Mouse (Mus musculus) T-cell, adult 66 days (primary cell): ENCODE results near the gene Taf11. TPM values are rescaled to one million over a fixed set of nuclear protein-coding genes. Genes with fewer than 3 reads are reported as not detected.

Source experiments
- total RNA-seq, 2 experiments: library from RNA; stranded (reverse); gene quantifications; 3 replicates in 1 of 2; 4 replicates in 1 of 2; pipeline ENCODE4 v1.2.4; 2023

Gene Taf11
- total RNA-seq: 10 to 100 TPM; 33.4 to 35.7 TPM

GRCm38 (mm10) chr17:27909622-27910500 is at the start of gene Taf11:
Taf11 (minus strand) TSS chr17:27909844.

DNA sequence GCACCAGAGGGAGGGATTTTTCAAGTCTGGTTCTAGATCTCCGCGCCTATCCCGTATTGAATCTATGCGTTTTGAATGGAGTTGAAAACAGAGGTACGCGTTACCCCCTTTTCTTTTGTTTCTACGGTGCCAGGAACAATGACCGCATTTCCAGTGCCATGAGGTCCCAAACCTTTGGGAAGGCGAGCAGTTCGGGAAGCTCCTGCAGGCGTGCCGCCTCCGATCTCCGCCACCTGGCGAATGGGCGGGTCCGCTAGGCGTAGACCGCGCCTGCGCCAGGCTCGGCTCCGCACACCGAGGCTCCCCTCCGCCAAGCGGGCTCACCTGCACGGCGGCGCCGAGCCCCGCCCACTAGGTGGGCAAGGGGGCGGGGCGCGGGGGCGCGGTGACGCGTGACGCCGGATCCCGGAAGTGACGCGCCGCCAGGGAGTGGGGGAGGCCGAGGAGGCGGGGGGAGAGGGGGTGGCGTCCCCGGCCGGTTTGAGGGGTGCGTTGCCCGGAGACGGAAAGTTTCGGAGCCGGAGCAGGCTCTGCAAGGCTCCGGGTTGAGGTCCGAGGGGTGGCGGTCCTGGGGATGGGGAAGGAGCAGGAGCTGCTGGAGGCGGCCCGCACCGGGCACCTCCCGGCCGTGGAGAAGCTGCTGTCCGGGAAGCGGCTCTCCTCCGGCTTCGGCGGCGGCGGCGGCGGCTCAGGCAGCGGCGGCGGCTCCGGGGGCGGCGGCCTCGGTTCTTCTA is 589 bp downstream of the Taf11 start, which contains the start of gene Anks1:
Gene Anks1, plus strand, starts transcription at position 419 of the 734 bp plus-strand sequence.

GRCm38 (mm10) chr17:27856265-27856797 is 53.3 kb downstream of the Taf11 start, which contains the start of gene Uhrf1bp1:
Uhrf1bp1 (plus strand) TSS chr17:27856441.

Other genes starting within 250 kb of the Taf11 start
- under 1 TPM in 1 of 2 experiments, not detected in 1; 0.44 TPM for gene Spdef, start 180.9 kb downstream of the Taf11 start, total RNA-seq
- gene D17Wsu92e, start 89.2 kb downstream of the Taf11 start, total RNA-seq: 10 to 100 TPM; 86.4 to 87.0 TPM
- 10 to 100 TPM; 76.2 to 89.3 TPM for gene Snrpc, start 71.7 kb downstream of the Taf11 start, total RNA-seq
- gene Uhrf1bp1, start 53.4 kb downstream of the Taf11 start, total RNA-seq: 1 to 10 TPM; 4.3 to 4.4 TPM
- gene Anks1, start 538 bp downstream of the Taf11 start, total RNA-seq: 10 to 100 TPM; 55.5 to 56.6 TPM
- 1 to 10 TPM; 1.6 to 1.9 TPM for gene Tcp11, start 170.8 kb upstream of the Taf11 start, total RNA-seq
- not detected for gene Scube3, start 232.3 kb upstream of the Taf11 start, total RNA-seq